Mouse (Mus musculus) ovary, adult 18-20 months (tissue): Measurements from ENCODE around the gene Eif2b3.
A peak's percentile ranks its signal among the peaks of the same experiment; 100 is the strongest.

Experiments
- DNase-seq: peaks from one replicate; pipeline ENCODE4 v3.0.0; 2022; ENCODE audit warnings: low spot score, mixed read lengths

Gene Eif2b3

DNA sequence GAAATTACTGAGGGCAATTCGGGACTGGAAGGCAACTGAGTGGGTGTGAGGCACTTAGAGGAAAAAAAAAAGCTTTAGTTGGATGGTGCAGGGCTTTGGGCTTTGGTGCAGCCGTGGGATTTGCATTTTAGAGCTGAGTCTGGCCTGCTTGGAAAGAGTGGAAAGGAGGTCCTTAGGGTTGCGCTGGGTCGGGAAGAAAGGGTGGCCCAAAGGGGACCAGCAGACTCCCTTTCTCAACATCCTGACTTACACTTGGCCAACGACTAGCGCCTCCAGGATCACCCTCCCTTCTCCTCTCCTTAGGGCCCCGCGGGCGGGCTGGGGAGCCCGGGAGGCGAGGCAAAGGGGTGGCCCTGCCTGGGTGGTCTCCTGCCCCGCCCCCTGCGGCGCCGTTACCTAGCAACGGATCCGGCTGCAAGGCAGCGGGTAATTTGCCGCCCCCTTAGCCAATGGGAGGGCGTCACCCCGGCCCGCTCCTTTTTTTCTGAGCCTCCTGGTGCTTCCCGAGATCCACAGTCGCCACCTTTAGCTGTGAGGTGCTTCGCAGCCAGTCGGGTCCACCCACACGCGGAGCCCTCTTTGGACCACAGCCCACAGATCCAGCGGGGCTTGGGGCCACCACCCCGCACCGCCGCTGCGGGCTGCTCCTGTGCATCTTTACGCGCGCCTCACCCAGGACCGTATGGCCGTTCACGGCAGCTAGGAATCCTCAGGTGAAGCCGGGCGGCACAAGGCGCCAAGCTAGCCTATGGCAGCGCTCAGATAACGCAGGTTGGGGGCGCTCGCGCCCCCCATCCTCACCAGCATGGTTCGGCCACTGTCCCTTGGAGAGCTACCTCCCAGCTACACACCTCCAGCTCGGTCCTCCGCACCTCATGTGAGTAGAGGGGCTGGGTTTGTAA is 76.6 kb downstream of the Eif2b3 start, which contains the start of gene Ptch2:
TSS of gene Ptch2 (plus strand) at position 525 of the 902 bp plus-strand sequence.
- peak; percentile 72 for DNase-seq

DNA sequence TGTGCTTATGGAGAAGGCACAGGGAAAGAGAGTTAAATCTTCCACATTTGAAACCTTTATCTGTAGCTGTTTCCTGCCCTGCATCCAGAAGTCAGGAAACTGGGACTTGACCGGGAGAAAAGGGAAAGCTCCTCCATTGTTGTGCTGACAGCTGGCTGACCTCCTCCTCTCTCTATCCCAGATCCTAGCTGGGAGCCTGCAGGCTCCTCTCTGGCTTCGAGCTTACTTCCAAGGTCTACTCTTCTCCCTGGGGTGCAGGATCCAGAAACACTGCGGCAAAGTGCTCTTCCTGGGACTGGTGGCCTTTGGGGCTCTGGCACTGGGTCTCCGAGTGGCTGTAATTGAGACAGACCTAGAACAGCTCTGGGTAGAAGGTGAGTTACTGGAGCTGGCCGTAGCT is 77.5 kb downstream of the Eif2b3 start:
- DNase-seq = no peak

DNA sequence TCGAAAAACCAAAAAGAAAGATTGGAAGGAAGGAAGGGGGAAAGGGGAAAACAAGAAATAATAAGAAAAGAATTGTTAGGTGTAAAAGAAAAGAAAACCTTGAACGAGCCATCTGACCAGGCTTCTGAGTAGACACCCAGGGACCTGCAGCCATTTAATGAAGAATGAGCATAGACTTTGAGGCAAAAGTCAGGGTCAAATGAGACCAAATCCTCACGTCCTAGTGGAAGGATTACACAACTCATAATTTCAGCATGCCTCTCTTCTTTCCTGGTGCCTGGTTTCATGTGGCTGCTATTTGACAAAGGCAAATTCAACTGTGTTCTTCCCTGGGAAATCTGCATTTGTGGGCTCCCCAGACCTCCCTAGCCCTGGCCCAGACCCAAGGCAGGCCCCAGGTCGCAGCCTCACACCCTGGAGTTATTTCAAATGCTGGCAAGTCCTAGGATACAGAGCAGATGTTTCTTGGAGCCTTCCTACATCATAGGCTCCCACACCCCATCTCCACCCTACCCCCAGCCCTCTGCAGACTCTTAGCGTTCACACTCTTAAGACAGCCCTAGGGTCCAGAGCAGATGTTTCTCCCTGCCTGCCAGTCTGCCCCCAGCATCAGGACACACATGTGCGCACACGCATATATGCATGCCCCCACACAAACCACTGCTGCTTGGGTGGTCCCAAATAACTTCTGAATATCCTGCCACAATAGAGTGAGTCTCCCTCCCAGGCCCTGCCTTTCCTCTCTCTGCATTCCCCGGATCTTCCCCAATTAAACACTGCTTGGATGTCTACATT is 79.0 kb downstream of the Eif2b3 start:
- no peak for DNase-seq

DNA sequence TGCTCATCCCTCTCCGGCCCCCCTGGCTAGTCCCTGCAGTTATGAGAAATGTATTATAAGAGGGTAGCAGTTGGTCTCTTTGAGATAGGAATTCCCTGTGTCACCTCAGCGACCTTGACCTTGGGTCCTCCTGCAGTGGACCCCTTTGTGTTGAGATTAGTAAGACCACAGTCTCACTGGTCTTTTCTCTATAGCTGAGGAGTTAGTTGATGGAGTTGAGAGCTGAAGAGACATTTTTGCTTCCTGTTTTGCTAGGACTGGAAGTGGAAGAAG is 79.5 kb downstream of the Eif2b3 start:
- no peak for DNase-seq

DNA sequence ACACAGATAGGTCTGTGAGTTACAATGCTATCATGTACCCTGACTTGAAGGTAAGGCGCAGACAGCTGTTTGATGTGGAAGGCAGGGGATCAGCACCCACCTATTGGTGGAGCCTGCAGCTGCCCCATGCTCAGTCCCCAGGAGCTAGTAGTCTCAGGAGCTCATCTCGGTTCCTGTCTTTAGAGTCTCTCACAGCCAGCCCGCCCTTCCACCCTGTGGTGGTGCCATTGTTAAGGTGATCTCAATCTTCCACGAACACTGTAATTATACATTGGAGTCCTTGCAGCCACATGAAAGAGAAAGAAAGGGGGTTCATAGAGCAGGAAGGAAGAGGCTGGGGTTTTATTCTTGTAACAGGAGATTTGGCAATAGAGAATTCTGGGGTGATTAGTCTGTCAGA is 80.8 kb downstream of the Eif2b3 start:
- no peak for DNase-seq

DNA sequence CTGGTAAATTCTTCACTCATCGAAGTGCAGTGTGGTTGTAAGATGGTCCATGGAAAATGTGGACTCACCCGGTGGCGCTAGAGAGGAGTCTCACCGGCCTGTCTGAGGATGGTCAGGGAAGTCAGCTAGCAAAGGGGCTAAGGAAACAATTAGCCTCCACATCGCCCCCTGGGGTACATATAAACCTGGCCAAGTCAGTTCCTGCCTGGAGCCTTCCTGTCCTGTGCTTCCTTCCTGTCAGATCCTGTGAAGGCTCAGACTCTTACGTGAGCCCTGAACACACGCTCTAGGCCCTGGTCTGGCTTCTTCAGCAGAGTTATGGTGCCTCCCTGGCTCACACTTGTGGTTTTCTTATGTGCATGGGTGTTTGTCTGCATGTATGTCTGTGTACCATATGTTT is 82.0 kb downstream of the Eif2b3 start:
- no peak for DNase-seq

DNA sequence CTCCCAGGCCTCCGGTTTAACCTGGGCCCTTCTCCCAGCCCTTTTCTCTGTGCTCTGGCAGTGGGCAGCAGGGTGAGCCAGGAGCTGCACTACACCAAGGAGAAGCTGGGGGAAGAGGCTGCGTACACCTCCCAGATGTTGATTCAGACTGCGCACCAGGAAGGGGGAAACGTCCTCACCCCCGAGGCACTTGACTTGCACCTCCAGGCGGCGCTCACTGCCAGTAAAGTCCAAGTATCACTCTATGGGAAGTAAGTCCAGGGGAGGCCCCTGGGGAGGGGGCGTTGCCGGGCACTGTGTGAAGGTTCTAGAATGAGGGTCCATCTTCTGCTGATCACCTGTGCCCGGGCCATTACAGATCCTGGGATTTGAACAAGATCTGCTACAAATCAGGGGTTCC is 85.5 kb downstream of the Eif2b3 start:
- DNase-seq = no peak

DNA sequence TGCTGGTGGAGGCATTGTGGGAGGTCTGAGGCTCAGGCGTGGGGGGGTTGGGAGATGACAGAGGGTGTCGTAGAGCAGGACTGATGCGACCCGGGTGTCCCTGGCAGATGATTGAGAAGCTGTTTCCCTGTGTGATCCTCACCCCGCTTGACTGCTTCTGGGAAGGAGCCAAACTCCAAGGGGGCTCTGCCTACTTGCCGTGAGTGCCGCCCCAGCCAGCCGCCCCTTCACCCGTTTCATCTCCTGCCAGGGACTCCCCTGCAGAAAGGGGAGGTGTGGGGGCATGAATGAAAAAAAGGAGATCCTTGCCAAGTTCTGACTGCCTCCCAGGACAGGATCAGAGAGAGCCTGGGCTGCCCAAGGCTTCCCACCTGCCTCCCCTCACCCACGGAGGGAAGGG is 85.9 kb downstream of the Eif2b3 start:
- DNase-seq = no peak

DNA sequence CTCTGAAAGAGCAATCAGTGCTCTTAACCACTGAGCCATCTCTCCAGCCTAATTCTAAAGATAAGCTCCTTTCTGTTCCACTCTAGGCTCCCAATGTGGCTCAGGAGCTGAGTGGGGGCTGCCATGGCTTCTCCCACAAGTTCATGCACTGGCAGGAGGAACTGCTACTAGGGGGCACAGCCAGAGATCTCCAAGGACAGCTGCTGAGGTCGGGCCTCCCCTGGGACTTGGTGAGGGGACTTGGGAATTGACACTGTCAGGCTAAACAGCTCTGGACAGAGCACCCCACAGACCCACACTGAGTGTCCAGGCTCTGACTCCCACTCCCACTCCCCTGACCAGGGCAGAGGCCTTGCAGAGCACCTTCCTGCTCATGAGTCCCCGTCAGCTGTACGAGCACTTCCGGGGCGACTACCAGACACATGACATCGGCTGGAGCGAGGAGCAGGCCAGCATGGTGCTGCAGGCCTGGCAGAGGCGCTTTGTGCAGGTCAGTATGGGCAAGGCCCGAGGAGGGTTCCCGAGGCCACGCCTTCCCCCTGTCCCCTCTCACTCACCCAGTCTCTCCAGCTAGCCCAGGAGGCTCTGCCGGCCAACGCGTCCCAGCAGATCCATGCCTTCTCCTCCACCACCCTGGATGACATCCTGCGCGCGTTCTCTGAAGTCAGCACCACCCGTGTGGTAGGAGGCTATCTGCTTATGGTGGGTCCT is 88.8 kb downstream of the Eif2b3 start:
- no peak for DNase-seq

DNA sequence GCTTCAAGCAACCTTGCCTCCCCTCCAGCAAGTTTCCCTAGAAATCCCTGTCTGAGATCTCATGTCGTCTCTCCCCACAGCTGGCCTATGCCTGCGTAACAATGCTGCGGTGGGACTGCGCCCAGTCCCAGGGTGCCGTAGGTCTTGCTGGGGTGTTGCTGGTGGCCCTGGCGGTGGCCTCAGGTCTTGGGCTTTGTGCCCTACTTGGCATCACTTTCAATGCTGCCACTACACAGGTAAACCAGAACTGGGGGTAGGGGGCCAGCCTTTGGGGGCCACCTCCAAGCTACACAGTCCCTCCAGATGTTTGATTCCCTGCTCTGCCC is 89.3 kb downstream of the Eif2b3 start:
- no peak for DNase-seq

DNA sequence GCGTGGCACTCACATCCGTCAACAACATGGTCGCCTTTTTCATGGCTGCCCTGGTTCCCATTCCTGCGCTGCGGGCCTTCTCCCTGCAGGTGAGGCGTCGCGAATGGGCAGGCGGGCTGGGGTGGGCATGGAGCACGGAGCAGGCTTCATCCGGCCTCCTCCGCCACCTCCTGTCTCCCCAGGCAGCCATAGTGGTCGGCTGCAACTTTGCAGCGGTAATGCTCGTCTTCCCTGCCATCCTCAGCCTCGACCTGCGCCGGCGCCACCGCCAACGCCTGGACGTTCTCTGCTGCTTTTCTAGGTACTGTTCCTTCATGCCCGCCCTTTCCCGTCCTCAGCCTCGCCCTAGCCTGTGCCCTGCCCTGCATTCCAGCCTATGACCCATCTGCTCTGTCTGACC is 90.1 kb downstream of the Eif2b3 start:
- DNase-seq = no peak

DNA sequence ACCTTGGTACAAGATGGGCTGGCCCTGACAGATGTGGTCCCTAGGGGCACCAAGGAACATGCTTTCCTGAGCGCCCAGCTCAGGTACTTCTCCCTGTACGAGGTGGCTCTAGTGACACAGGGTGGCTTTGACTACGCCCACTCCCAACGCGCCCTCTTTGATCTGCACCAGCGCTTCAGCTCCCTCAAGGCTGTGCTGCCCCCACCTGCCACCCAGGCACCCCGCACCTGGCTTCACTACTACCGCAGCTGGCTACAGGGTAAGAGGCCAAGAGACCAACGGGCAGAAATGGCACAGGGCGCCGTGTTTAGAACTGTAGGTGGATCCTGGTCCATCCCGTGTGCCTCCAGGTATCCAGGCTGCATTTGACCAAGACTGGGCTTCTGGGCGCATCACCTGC is 91.0 kb downstream of the Eif2b3 start:
- DNase-seq = no peak

DNA sequence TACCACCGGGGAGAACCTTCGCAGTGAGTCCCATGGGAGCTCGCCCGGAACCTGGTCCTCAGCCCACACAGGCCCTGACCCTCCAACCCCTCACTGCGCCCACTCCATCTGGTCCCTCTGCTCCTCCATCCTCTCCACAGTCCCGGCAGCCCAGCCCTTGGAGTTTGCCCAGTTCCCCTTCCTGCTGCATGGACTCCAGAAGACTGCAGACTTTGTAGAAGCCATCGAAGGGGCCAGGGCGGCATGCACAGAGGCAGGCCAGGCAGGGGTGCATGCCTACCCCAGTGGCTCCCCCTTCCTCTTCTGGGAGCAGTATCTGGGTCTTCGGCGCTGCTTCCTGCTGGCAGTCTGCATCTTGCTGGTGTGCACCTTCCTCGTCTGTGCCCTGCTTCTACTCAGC is 91.8 kb downstream of the Eif2b3 start:
- DNase-seq = no peak

DNA sequence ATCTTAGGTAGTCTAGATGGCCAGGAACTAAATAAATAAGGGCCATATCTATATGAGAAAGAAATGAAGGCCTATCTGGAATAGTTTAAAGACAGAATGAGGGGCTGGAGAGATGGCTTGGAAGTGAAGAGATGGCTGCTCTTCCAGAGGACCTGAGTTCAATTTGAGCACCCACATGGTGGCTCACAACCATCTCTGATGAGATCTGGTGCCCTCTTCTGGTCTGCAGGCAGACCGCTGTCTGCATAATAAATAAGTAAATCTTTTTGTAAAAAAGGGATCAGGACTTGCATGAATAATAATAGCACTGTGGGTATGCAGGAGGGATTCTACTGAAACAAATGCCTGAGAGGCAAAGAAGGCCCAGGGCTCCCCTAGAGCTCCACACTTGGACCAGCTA is 94.0 kb downstream of the Eif2b3 start:
- no peak for DNase-seq

DNA sequence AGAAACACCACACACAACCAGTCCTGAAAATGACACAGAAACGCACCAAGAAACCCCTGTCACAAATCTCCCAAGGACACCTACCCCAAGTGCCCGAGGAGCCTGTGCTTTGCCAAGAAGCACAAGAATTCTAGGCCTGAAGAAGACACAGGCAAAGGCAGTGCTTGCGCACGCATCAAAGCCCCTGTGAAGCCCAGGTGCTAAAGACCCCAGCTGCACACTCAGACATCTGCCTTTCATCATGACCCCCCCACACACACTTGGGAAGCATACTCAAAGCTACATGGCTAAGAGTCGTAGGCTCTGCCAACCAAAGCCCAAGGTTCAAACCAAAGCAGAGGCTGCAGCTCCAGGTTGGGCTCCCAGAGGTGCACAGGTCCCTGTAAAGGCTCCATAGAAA is 96.4 kb downstream of the Eif2b3 start:
- DNase-seq = no peak

DNA sequence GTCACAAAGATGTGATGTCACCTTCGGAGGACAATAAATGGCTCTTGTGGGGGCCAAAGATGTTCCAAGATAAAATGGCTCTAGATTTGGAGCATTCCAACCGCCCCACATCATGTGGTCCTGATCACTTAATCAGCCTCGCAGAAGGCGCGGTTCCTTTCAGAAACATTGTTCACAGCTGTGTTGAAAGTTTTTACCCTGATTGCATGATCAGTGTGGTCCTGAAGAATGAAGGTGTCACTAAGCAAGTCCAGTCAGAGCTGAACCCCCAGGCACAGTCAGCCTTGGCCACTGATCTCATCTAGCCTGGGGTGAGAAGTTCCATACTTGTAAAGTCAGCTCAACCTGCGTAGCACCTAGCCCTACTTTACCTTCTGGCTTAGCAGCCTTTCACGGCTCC is 98.7 kb downstream of the Eif2b3 start:
- no peak for DNase-seq

DNA sequence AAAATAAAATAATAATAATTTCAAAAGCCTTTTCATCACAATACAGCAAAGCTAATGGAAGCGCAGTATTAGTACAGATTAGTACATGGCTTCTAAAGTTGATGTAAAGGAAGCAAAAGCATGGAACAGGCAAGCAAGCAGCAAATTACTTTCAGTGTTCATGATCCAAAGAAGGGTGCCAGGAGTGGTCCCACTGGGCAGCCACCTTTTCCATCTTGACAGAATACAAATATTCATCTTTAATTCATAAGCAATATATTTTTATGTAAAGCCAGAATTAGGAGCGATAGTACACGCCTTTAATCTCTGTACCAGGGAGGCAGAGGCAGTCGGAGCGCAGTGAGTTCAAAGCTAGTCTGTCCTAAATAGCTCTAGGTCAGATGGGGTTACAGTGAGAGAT is 100.4 kb downstream of the Eif2b3 start:
- no peak for DNase-seq

DNA sequence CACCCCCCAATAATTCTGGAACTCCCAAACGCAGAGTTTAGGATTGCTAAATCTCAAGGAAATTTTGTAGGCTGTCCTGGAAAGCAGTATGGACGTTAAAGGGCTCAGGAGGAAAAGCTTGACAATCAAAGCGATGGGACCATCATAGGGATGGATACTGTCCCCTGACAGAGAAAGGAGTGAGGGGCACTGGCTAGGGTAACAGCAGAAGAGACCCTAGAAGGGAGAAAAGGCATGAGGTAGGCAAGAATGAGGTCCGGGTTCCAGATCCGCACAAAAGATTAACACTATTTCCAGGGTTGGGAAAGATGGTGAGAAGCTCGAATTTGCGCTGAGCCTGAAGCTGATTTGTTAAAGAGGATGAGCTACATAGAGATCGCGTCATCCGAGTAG is 100.8 kb downstream of the Eif2b3 start:
- no peak for DNase-seq

DNA sequence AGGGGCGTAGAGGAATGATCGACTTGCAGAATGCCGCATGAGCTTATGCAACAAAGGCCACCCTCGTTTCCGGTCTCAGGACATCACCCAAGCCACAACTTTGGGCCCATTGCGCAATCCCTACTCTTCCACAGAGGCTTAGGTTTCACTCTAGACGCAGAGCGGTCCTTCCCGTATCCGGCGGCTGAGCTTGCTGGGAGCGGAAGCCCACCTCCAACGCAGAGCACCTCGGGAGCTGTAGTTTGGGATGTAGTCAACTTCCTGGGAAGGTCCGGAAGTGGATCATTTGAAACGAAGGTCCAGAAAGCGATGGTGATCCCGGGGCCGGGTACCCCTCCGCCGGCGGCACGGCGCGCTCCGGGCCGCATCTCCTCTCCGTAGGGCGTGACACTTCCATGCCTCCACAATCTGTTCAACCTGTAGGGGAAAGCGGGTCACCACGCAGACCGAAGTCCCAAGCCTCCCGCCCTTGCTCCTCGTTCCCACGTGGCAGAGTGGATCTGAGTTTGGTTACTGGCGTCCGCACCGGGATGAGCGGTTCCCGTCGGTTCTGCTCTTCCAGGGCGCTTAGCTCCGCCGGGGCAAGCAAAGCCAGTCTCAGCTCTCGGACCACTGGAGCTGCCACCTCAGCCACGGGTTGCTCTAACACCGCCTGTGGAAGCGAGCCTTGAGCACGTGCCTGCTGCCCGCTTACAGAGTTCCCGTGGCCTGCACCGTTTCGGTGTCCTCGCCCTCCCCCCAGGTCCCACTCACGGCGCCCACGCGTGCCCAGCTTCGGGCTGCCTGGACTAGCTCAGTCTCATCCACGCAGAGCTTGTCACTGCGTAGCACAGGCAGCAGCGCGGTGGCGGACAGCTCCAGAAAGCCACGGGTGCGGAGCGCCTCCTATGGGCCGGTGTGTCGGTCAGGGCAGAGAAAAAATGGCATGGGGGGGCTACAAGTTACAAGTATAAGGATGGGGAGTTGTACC is 101.5 kb downstream of the Eif2b3 start:
- peak; percentile 94 for DNase-seq

DNA sequence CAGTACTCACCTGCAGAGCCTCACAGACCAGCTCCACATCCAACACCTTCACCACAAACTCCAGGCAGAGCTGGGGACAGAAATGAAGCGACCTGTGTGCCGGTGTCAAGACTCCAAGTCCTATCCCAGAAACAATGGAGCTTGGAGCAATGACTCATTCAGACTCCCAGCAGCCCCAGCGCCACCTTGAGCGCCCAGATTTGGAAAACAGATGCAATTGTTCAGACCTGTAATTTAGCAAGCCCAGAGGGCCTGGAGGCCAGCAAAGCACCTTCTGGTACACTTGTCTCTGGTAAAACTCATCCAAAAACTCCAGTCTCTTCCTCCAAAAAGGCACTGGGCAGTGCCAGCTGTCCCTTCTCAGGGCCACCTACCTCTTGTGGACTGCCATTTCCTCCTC is 103.0 kb downstream of the Eif2b3 start:
- DNase-seq = no peak

DNA sequence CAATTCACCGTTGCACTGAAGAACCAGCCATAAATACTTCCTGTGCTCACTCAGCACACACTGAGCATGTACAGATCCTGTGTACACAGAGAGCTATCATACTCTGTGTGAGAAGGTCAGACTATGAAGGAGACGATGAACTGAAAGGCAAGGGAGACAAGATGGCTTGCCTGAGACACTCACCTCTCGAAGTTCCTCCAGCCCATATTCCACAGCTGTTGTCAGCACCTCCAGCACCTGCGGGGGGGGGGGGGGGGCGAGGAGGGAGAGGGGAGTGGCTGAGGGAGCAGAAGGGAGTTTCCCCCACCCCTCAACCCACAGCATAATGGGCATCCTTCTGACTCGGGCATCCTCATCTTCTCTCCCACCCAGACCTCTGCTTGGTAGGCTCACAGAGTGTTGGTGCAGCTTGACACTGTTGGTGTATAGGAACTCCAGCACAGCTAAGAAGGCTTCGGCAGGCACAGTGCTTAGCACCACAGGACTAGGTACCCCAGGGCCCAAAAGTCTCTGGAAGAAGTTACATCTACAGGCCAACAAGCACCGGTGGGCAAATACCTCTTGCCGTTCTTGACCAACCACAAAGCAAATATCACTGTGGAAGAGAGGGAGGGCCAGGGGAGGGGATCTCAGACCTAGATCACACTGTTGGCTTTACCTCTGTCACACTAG is 104.5 kb downstream of the Eif2b3 start:
- no peak for DNase-seq

DNA sequence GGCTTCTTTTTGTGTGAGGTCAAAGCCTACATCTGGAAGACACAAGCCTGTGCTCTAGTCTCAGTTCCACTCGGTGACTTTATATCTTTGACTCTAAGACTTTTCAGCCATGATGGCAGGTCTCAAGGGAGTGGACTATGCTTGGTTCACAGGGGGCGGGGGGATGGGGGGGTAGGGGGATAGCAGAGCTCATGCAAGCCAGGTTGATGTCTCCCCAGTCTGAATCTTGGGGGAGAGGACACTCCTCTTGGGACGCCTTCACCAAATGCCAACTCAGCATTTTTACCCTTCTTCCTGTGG is 105.0 kb downstream of the Eif2b3 start:
- DNase-seq = no peak
